Mouse (Mus musculus) layer of hippocampus, adult 9-10 months (tissue): ENCODE measurements at regions not wholly inside any gene's neighbourhood (a gene's known extent, or its start where the extent isn't known, plus 50 kb on each side); places are given as distances from the start of the nearest gene placed in this dataset.

Experiments used
- DNase-seq: peaks from one replicate; pipeline ENCODE4 v3.0.0; 2022; ENCODE audit warnings: low spot score

DNA sequence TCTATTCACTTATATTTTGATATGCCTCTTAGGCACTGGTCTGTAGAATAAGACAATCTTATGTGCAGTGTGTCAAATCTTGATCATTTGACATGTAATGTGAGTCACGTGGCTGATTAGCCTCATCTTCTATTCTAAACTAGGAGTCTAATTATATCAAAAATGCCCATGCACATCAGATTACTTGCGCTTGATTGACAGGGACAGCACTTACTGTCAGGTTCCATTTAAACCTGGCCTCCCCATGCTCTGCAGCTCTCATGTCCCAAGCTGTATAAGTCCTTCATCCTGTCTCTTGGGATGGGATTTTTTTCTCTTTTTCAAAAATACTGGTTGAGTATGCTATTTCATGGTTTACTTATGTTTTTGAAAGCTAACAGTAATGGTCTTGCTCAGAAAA is 425.7 kb downstream of the Epha5 start:
- no peak for DNase-seq

DNA sequence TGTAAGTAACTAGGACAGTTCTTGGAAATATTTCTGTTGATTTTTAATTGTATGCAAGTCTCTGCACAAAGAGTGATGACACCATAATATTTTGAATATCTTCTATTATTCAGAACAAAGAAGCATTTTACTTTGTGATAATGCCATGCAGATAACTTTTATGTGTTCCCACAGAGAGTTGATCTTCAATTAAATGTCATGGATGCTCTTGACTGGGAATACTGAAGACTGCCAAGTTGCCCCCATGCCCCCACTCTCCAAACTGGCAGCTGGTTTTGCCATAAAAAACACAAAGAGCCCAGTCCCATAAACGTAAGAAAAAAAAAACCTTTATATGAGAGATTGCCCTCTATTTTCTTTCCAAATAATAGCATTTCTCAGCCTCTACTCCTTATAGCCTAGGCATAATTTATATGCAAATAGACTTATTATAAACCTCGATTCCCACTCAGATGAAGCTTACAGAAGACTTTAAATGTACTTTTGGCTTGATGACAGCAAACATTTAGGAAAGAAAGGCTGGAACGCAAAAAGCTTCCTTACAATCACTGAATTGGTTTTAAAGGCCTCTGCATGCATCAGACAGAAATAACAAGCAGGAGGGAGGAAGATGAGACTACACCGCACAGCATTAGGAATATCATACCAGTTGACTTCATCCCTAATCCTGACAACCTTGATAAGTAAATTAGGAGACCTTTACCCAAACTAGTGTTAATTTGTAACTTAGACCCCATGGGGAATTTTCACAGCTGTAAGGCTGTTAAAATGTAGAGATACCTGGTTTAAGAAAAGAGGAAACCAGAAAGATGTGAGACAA is 426.3 kb downstream of the Epha5 start:
- DNase-seq, result no peak

DNA sequence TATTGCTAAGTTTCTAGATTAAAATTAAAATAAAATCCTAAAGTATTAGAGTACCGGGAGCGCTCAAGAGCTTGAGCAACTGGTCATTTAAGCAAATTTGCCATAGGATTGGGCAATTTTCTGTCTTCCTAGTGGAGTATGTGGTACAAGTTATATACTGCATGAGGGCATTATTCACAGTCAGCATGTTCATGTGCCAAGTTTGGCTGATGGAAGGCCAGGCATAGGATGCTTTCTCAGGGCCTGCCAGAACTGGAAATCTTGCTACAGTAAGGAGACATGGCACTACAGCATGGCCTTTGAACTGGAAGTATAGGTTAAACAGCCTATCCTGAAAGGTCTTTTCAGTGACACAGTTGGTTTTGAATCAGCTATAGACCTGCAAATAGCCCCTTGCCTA is 455.6 kb downstream of the Epha5 start:
- DNase-seq, result no peak

DNA sequence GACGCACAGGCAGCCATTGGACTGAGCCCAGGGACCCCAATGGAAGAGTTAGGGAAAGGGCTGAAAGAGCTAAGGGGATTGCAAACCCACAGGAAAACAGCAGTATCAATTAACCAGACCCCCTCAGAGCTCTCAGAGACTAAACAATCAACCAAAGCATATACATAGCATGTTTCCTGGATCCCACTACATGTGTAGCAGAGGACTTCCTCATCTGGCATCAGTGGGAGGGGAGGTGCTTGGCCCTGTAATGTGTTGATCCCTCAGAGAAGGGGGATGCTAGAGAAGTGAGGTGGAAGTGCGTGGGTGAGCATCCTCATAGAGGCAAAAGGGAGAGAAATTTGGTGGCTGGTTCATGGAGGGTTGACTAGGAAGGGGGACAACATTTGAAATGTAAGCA is 458.4 kb downstream of the Epha5 start:
- DNase-seq, result no peak

GRCm38 (mm10) chr5:83958196-83958595 is 459.0 kb downstream of the Epha5 start:
- DNase-seq, result peak; percentile 6
